Mouse (Mus musculus) Muller cell, postnatal 12 days (primary cell): ENCODE measurements at regions not wholly inside any gene's neighbourhood (a gene's known extent, or its start where the extent isn't known, plus 50 kb on each side); places are given as distances from the start of the nearest gene placed in this dataset.
A peak's percentile ranks its signal among the peaks of the same experiment; 100 is the strongest.

ENCODE experiments used
- DNase-seq: peaks from one replicate; pipeline ENCODE4 v3.0.0-alpha.2; 2015; ENCODE audit errors: inconsistent ontology term

DNA sequence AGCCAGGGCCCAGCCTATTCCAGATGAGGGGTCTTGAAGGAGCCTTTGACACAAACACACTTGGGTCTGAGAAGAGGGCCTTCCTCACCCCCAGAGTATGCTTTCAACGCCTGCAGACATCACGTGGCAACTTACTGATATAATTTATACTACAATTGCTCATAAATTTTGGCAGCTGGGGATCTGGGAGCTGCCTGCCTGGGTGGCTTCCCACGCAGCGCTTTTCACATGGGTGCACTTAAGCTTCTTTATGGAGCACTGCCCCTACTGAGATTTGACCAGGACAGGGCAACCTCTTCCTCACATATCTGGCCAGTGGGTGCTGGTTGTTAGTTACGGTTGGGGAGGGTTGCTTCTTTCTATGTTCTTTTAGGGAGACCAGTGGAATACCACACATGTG lies 61.6 kb downstream of the Spesp1 start:
- DNase-seq = no peak

DNA sequence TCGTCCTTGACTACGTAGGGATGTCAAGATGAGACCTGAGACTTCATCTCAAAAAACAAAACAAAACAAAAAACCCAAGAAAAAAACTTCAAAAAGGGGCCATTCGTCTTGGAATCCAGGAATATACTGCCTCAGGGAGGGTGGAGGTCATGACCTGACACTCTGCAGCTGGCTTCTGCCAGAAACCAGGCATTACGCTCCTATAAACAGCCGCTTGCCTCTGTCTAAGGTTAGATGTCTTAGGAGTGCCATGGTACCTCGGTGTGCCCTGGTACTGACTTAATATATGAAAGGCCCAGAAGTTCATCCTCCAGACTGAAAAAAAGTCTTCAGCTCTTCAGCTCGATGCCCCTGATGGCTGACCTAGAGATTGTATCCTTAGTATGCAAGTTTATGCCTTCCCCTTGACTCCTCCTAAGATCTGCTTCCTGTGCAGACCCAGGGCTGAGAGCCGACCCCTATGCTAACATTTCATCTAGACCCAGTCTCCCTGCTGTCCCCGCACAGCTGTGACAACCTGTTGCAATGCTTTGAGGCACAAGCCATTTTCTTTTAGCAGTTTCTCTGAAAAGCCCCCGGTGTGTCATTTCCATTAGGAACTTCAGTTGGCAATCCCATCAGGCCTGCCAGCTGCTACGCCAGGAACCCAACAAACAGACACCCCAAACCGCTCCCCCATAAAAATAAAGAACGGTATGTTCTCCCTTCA lies 66.7 kb downstream of the Spesp1 start:
- no peak for DNase-seq

DNA sequence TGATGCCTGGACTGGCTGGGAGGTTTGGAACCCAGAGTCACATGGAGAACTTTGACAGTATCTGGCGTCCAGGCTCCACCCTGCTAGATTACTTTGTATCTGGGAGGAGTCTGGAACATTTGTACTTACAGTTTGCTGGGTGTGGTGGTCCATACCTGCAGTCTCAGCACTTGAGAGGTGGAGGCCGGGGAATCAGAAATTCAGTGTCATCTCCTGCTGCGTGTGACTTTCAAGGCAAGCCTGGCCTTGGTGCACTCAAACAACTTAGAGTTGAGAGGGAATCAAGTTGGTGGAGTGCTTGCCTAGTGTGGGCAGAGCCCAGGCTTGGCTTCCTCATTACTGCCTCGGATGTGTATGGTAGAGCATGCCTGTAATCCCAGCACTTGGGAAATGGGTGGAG lies 67.5 kb downstream of the Spesp1 start:
- DNase-seq = no peak

DNA sequence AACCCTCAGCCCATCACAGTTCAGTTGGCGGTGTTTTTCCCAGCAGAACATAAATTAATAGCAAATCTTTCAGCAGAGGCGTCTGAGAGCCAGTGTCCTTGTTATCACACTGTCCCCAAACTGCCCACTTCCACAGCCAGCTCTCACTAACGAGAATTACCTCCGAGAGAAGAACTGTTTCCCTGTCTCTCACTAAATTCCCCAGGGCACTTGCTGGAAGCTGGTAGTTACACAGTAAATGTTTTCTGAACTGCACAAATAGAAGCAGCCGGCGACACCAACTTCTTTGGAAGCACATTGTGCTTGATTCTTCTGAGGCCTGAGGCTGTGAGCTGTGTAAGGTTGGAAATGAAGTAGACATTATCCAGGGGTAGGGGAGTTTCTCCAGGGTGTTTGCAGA lies 69.4 kb downstream of the Spesp1 start:
- DNase-seq = no peak

DNA sequence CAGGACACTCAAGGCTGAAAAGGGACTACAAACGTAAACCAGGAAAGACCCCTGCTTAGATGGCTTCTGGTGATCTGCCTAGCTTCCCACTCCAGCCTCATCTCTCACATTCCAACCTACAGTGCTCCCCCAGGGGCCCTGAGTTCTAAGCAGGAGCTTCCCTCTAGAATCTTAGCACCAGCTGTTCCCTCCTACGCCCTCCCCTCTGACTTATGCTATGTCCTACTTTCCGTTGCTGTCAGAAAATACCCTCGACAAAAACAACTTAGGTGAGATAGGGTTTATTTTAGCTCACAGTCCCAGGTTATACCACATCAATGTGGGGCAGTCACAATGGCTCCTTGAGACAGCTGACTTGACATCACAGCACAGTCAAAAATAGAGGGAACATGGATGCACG lies 71.2 kb downstream of the Spesp1 start:
- DNase-seq = no peak

DNA sequence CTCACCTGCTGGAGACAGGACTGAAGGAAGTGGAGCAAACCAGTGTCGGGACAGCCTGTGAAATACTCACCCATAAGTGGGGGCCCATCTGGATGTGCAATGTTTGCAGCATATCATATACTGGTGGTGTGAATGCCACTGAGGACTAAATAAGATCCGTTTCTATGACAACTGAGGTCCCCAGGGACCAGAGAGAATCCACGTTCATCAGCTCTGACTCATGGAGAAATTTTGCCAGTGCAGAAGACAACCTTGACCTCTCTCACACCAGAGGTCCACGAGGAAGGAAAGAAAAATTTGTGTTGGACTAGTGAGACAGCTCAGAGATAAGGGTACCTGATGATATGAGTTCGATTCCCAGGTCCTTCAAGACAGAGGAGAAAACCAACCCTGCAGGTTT lies 73.6 kb downstream of the Spesp1 start:
- no peak for DNase-seq

DNA sequence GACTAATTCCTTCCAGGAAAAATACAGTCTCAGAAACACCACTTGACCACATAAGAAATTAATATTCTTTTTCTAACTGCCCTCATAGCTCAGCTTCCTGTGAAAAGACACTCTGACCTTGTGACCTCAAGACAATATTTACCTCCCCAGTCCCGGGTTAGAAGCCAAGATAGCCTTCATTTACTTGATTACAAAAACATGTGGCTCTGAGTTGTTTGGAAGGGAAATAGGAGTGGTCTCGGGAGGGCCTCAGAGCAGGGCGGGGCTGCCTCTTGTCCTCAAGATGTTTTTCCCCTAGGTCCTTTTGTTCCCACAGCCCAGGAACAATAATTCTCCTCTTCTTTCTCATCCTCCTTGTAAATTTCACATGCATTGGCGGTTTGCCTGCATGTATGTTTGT lies 76.7 kb downstream of the Spesp1 start:
- no peak for DNase-seq

DNA sequence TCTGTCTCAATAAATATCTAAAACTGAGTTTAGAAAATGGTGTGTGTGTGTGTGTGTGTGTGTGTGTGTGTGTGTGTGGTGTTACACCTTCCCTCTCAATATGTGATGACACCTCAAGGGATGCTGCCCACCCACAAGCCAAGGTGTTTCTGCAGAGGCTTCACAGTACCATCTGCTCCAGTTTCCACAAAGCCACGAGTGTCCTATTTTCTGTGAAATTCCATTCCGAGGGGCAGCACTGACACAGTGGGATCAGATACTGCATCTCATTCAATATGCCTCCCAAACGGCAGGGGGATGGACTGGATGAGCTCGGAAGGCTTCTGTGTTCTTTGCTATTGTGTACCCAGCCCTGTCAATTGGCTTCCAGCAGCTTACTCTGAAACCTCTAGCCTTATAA lies 78.5 kb downstream of the Spesp1 start:
- DNase-seq = no peak

DNA sequence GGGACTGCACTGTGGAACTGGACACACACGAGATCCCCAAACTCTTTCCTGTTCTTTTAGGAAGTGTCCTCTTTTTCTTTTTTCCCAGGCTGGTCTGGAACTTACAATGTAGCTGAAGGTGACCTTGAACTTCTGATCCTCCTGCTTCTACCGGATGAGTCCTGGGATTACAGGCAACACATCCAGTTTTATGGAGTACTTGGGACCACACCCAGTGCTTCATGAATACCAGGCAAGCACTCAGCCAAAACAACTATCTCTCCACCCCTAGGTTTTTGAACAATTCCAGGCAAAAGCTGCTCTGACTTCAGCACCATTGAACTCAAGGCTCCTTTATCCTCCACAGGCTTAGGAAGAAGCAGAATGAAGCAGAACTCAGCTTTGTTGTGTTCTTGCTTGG lies 79.7 kb downstream of the Spesp1 start:
- no peak for DNase-seq

DNA sequence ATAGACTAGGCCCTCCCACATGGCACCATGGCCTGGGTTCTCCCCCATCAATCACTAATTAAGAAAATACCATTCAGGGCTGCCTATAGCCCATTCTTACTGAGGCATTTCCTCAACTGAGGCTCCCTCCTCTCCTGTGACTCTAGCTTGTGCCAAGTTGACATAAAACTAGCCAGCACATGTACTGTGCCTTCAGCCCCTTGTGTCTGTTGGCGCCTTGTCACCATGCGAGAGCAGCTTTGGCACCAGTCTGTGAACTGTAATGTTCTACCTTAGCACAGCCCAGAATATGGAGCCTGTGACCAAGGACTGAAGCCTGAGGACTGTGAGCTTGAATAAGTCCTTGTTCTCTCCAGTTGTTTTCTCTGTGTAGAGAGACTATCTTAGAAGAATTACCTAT lies 75.0 kb upstream of the Glce start:
- DNase-seq = no peak

DNA sequence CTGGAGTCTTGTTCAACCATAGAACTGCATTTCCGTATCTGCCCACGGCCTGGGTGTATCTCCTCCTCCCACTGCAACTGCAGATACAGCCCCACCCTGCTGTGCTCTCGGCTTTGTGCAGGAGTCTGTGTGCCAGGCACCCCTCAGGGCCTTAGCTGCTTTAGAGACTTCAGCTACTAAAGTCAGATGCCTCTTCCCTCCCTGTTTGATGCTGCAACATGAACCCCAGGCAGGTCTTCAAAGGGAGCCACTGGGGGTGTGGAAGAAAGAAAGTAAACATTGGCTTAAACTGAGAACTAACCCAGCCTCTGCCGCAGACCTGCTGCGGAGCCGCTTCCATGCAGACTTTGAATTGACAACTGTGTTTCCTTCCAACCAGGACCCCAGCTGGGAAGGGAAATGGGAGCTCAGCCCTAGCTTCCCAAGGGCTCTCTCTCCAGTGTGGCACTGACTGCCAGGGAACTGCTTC lies 70.0 kb upstream of the Glce start:
- no peak for DNase-seq

DNA sequence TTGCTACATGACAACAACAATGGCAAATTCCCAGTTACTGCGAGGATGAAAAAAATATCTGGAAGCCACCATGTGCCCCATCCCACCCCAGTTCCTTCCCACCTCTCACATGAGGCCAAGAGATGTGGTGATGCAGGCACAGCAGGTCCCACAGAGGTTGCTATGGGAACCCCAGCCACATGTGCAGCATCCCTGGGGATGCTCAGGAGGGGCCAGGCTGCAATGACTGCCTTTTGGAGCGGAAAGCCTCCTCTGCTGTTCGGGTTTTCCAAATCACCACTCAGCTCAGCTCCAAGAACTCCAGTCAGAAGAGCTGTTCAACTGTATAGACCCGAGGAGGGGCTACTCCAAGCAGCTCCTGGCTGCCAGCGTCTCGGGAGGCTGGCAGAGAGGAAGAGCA lies 68.0 kb upstream of the Glce start:
- DNase-seq = no peak

DNA sequence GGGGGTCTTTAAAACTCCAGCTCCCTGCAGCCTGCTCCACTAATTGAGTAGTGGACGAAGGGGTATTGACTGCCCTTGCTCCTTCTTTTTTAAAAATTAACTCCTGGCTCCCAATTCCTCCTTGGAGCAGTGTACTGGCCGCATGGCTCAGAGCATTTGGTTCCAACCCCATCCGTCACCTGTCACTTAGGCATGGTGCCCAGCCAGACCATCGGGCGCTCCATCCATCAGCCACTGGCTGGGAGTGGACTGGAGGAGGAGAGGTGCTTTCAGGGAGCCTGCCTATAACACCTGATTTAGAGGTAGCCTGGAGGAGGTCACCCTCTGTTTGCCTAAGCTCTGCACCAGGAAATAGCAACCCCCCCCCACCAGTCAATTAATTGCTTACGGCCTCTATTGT lies 66.4 kb upstream of the Glce start:
- DNase-seq = no peak

DNA sequence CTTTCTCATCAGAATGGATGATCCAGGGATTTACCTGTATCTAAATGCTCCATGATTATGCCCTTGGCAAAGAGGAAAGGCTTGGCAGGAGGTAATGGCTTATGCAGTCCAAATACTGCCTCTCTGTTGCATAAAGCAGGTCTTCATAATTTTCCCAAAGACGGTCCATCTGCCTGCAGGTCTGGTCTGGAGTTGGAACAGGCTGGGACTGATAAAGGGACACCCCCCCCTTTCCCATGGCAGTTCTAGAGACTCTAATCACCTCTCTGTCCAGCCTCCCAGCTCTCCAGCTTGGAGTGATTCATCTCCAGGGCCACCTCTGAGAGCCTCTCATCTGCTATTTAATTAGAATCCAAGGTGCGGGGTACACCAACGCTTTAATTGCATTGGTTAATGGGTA lies 65.9 kb upstream of the Glce start:
- no peak for DNase-seq

DNA sequence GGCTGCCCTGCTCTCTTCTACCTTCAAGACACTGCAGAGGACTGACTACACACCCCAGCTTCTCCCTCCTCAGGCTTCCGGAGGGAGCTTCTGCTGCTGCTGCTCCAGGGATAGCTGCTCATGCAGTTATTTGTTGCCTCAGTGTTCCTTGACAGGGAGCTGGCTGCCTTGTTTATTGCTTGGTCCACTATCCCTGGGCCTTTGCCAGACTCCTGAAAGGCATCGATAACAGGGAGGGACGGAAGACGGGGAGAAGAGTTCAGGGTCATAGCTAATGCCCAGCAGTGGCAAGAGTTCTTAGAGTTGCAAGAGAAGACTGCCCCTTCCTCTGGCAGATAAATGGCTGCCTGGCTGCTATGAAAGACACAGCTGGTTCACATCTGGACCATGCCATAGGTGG lies 64.4 kb upstream of the Glce start:
- DNase-seq = no peak

DNA sequence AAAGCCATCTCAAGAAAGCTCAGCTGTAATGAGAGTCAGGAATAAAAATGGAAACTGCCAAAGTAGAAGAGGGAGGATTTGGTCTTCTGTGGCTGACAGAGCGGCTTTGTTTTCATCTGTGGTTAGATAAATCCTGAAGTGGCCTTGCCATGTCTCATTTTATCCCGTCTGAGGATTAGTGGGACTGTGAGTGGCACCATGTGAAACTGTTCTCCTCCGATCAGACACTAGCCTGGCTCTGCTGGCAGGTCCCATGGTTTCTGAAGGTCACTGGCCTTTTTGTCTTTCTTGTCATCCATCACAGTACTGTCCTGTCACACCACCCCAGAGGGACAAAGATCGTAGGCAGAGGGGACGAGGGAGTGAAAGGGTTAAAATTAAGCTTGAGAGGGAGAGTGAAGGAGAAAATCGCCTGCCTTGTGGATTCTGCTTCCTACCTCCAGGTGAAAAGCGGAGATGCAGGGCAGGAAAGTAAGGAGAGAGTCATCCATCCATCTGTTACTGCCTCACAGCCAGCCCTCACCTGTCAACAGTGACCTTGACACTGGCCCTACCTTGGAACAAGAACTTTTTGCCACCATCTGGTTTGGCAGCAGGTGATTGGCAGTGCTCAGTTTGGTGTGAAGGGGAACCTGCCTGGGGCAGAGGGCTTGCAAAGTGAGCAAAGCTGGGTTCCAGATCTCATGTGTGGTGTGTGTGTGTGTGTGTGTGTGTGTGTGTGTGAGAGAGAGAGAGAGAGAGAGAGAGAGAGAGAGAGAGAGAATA lies 63.2 kb upstream of the Glce start:
- DNase-seq = no peak

DNA sequence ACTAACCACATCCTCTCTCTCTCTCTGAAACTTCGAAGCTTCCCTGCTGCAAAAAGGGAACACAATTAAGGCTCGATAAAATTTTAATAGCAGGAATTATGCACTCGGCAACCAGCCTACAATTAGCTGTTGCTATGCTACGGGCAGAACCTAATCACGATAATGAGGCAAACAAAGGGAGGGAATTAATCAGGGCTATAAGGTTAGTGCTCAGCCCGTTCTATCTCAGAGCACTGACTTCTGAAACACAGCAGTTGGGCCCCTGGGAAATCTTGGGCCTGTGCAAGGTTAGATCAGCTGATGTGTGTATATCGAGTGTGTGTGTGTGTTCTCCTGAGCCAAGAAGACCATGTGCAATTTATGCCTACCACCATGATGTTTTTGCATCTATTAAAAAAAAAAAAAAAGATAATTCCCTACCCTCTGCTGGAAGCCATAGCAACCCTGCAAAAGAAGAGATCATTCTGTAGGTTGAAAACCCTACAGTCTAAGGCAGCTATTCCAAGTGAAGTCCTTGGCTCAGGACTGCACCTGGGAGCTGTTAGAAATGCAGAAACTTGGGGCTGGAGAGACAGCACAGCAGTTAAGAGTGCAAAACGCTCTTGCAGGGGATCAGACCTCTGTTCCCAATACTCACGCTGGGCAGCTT lies 58.9 kb upstream of the Glce start:
- peak; percentile 52 for DNase-seq

DNA sequence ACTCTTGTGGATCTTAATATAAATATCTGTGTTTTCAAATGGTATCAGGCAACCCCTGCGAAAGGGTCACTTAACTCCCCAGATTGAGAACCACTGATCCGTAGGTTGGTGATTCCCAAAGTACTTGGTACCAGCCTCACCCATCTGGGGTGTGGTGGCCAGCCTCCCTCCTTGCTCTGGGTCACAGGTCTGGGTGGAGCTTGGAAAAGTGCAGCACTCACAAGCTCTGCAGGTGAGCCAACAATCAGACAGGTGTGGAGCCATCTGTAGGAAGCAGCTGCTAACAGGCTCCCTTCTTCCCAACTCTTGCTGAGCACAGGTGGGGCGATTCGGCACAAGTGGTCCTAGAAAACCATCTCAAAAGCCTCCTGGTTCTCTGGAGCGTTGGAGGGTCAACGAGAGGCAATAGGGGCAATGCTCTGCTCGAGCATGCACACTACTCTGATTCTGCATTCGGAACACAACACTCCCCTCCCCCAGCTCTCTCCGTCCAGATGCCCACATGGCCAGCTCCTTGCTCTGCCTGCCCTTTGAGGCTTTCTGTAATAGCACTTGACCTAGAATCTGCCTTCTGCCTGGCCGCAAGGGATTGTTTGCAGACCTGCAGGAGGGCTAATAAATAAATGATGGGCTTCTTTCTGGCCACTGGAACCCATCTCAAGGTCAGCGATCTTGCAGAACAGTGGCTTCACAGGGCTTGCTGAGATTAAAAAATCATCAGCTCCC lies 58.2 kb upstream of the Glce start:
- DNase-seq = no peak

DNA sequence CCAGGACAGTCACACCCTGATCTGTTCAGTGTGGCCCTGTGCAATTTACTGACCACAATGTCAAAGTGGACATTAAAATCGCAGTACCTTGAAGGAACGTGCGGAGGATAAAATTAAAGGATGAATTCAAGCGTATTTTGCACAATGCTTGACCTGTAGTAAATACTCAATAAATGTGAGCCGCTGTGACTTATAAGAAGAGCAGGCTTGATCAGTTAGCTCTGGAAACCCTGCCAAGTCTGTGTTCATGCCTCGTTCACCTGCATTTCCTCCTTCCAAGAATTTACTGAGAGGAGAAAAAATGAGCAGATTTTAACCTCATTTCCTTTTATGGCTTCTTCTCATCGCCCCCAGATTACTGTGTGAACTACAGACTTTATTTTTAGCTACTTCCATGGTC lies 52.2 kb upstream of the Glce start:
- no peak for DNase-seq
